Mouse (Mus musculus): ENCODE results near the gene Ltbp2. TPM values are rescaled to one million over a fixed set of nuclear protein-coding genes. Genes with fewer than 3 reads are reported as not detected.

Ltbp2 gene
- polyA plus RNA-seq, 1 experiment: 8.1 TPM

GRCm38 (mm10) chr12:84862136-84862910 lies 14.0 kb downstream of the Ltbp2 start:
- no peak overlapping the region for H3K4me3 ChIP-seq (ENCODE audit: low read depth, low read length)
- H3K36me3 ChIP-seq (ENCODE audit: control insufficient read depth, insufficient read depth, low read length): no peaks in the 10 kb centered on the region
- no peaks in the 10 kb centered on the region for H3K4me1 ChIP-seq (ENCODE audit: control insufficient read depth, insufficient read depth, insufficient read length, low read length)
- H3K27me3 ChIP-seq (ENCODE audit: control insufficient read depth, insufficient read depth, low read length): no peaks in the 10 kb centered on the region
- WGBS: 71% methylated on average over 14 of the region's 14 CpGs
- no peak overlapping the region for H3K27ac ChIP-seq (ENCODE audit: insufficient read depth, low read depth, low read length)
- no peak for TF ChIP-seq POLR2A (IDR thresholded peaks at IDR 0.05; ENCODE audit: low read depth, low read length)
- no peak for TF ChIP-seq CTCF (IDR thresholded peaks at IDR 0.05; ENCODE audit: extremely low read depth, insufficient read length, insufficient replicate concordance, low read depth, low read length)

- Histone ChIP-seq H3K27me3 (ENCODE audit: control insufficient read depth, insufficient read depth, low read length) (no peaks in the 10 kb centered on the region), H3K4me3 (ENCODE audit: low read depth, low read length) (no peak overlapping the region), H3K4me1 (ENCODE audit: control insufficient read depth, insufficient read depth, insufficient read length, low read length) (no peaks in the 10 kb centered on the region), H3K36me3 (ENCODE audit: control insufficient read depth, insufficient read depth, low read length) (no peaks in the 10 kb centered on the region), H3K27ac (ENCODE audit: insufficient read depth, low read depth, low read length) (no peak overlapping the region)
- TF ChIP-seq CTCF (IDR thresholded peaks at IDR 0.05; ENCODE audit: extremely low read depth, insufficient read length, insufficient replicate concordance, low read depth, low read length) (no peak), POLR2A (IDR thresholded peaks at IDR 0.05; ENCODE audit: low read depth, low read length) (no peak)
- 60% methylated on average over 17 of the region's 17 CpGs for WGBS
Measured at GRCm38 (mm10) chr12:84858149-84859113, 17.9 kb downstream of the Ltbp2 start.

DNA sequence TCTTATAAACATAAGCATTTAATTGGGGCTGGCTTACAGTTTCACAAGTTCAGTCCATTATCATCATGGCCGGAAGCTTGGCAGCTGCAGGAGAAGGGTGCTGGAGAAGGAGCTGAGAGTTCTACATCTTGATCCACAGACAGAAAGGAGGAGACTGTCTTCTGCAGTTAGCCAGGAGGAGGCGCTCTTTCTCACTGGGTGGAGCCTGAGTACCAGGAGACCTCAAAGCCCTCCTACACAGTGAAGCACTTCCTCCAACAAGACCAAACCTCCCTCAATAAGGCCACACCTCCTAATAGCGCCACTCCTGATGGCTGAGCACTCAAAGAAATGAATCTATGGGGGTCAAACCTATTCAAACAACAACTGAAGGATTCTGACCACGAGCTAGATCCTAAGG lies 18.6 kb downstream of the Ltbp2 start:
- Histone ChIP-seq H3K4me1 (ENCODE audit: control insufficient read depth, insufficient read depth, insufficient read length, low read length) (no peaks in the 10 kb centered on the region), H3K4me3 (ENCODE audit: low read depth, low read length) (no peak overlapping the region), H3K36me3 (ENCODE audit: control insufficient read depth, insufficient read depth, low read length) (no peaks in the 10 kb centered on the region), H3K27me3 (ENCODE audit: control insufficient read depth, insufficient read depth, low read length) (no peaks in the 10 kb centered on the region), H3K27ac (ENCODE audit: insufficient read depth, low read depth, low read length) (no peak overlapping the region)
- no peak for TF ChIP-seq CTCF (IDR thresholded peaks at IDR 0.05; ENCODE audit: extremely low read depth, insufficient read length, insufficient replicate concordance, low read depth, low read length)
- no peak for TF ChIP-seq POLR2A (IDR thresholded peaks at IDR 0.05; ENCODE audit: low read depth, low read length)
- whole genome bisulfite sequencing: 58% methylated on average over 4 of the region's 4 CpGs

DNA sequence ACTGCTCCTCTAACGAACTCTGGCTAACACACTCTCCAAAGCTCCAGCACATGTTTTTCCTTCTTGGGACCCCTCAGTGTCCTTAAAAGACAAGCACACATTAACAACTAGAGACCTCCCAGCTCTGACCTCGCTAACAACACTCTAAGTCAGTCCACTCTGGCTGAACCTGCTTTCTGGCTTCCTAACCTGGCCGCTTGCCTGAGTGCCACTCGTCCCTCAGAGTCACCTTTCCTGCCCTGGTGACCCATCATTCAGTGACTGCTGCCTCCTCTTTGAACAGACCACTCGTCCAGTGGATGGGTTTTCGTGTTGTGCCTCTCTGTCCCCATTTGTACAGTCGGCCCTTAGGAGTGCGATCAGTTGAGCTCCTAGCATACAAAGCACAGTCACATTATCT lies 19.8 kb downstream of the Ltbp2 start:
- 81% methylated on average over 8 of the region's 8 CpGs for WGBS

GRCm38 (mm10) chr12:84855084-84855625 lies 21.2 kb downstream of the Ltbp2 start:
- TF ChIP-seq CTCF (IDR thresholded peaks at IDR 0.05; ENCODE audit: extremely low read depth, insufficient read length, insufficient replicate concordance, low read depth, low read length): no peak
- TF ChIP-seq POLR2A (IDR thresholded peaks at IDR 0.05; ENCODE audit: low read depth, low read length): no peak
- Histone ChIP-seq H3K27ac (ENCODE audit: insufficient read depth, low read depth, low read length) (no peak overlapping the region), H3K27me3 (ENCODE audit: control insufficient read depth, insufficient read depth, low read length) (no peaks in the 10 kb centered on the region), H3K4me3 (ENCODE audit: low read depth, low read length) (no peak overlapping the region), H3K4me1 (ENCODE audit: control insufficient read depth, insufficient read depth, insufficient read length, low read length) (no peaks in the 10 kb centered on the region), H3K36me3 (ENCODE audit: control insufficient read depth, insufficient read depth, low read length) (no peaks in the 10 kb centered on the region)
- 79% methylated on average over 4 of the region's 4 CpGs for WGBS

More for the DNA sequence above, 19.8 kb downstream of the Ltbp2 start:
- TF ChIP-seq CTCF (IDR thresholded peaks at IDR 0.05; ENCODE audit: extremely low read depth, insufficient read length, insufficient replicate concordance, low read depth, low read length): no peak
- no peak for TF ChIP-seq POLR2A (IDR thresholded peaks at IDR 0.05; ENCODE audit: low read depth, low read length)
- Histone ChIP-seq H3K27ac (ENCODE audit: insufficient read depth, low read depth, low read length) (no peak overlapping the region), H3K36me3 (ENCODE audit: control insufficient read depth, insufficient read depth, low read length) (no peaks in the 10 kb centered on the region), H3K4me3 (ENCODE audit: low read depth, low read length) (no peak overlapping the region), H3K27me3 (ENCODE audit: control insufficient read depth, insufficient read depth, low read length) (no peaks in the 10 kb centered on the region), H3K4me1 (ENCODE audit: control insufficient read depth, insufficient read depth, insufficient read length, low read length) (no peaks in the 10 kb centered on the region)

DNA sequence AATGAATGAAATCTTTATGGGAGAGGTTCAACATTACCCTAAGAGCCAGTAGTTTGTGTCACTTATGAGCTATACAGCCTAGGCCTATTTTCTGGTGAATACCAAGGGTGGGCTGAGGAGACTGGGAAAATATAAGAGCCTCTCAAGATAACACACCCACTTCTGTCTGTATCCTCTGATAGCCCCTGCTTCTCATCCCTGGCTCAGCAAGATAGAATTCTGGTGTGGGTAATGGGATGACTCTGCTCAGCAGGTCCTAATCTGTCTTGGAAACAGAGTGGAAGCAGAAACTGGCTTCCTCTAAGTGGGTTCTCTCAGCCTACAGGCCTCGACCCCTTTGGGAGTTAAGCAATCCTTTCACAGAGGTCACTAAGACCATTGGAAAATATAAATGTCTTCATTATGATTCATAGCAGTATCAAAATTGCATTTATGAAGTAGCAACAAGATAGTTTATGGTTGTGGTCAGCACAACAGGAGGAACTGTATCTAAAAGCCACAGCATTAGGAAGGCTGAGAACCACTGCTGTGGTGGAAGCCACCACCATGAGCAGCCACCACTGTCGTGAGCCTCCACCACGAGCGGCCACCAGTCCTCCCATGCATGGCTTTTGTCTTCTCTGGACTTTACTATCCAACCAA lies 21.8 kb downstream of the Ltbp2 start:
- H3K27ac ChIP-seq (ENCODE audit: insufficient read depth, low read depth, low read length): no peak overlapping the region
- no peaks in the 10 kb centered on the region for H3K27me3 ChIP-seq (ENCODE audit: control insufficient read depth, insufficient read depth, low read length)
- TF ChIP-seq POLR2A (IDR thresholded peaks at IDR 0.05; ENCODE audit: low read depth, low read length): no peak
- no peak for TF ChIP-seq CTCF (IDR thresholded peaks at IDR 0.05; ENCODE audit: extremely low read depth, insufficient read length, insufficient replicate concordance, low read depth, low read length)
- H3K4me1 ChIP-seq (ENCODE audit: control insufficient read depth, insufficient read depth, insufficient read length, low read length): no peaks in the 10 kb centered on the region
- 76% methylated on average over 4 of the region's 4 CpGs for WGBS
- no peak overlapping the region for H3K4me3 ChIP-seq (ENCODE audit: low read depth, low read length)
- H3K36me3 ChIP-seq (ENCODE audit: control insufficient read depth, insufficient read depth, low read length): no peaks in the 10 kb centered on the region

Measured in small intestine, adult 2 months (tissue).